8 mouse cellular contexts compared by ENCODE assay signal in the genomic region with DNA sequence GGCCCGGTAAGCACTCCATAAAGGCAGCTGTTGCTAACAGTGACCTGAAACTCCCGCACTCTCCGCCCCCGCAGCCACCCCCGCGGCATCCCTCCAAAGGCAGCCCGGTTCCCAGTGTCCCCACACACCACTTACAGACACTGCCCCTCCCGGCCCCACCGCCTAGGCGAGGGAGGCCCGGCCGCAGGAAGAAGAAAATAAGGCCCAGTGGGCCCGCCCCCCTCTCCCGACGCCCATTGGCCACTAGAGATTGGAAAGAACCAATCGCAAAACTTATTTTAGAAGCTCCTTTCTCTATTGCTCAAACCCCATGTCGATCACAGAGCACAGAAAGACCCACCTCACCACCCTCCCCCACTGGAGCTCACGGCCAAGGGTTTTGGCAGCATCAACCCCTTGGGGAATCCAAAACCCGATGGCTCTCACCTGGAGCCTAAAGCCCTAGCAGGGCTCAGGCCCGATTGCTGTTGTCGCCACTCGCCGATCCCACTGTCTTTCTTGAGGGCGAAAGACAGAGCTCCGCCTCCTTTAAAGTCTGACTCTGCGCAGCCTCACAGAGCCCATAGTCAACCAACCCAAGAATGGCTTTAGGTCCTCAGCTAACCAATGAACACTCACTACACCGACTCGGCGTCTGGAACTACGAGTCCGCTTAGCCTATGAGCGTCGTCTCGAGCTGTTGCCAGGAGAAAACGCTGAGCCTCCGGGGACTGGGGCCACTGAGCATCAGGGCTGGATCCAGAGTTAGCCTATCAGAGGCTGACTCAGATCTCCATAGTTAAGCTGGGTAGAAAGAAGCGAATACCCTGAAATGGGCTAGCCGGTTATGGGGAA. TPM values are rescaled to one million over a fixed set of nuclear protein-coding genes. Genes with fewer than 3 reads are reported as not detected.
DNase-seq lines count a peak whose midpoint lies in the region; ATAC-seq lines count a peak whose summit lies in the region.

A gene (minus strand): TSS at position 577 of the 834 bp plus-strand sequence.

- peak; percentile 95 to 98 for DNase-seq in adrenal gland, adult (ENCODE audit: inconsistent age in 2 of 2, low spot score in 1 of 2)
- DNase-seq in embryo, embryonic 10.5 days (ENCODE audit: low spot score): peak; percentile 99
- DNase-seq in gastrocnemius, postnatal 14 days: peak; percentile 94
- DNase-seq in left cerebral cortex, postnatal 10 days (ENCODE audit: extremely low spot score in 1 of 2, low spot score in 2 of 2): peak; percentile 94 to 95
- DNase-seq in right cerebral cortex, postnatal 25 days: peak; percentile 91
- DNase-seq in urinary bladder, postnatal 4 days (ENCODE audit: low spot score in 2 of 2): peak; percentile 88

- peak; percentile 95 for ATAC-seq in inflammation-experienced regulatory T-cells, adult 6 months
- peak; percentile 98 for ATAC-seq in megakaryocyte-erythroid progenitor cell, adult 5-6 weeks (replicated peaks; ENCODE audit: low FRiP score, low TSS enrichment, poor library complexity, severe bottlenecking)

- intact Hi-C loops in gastrocnemius, postnatal 14 days (cut with DNase I; ENCODE audit: low total_unique reads): no loop called here
- intact Hi-C loops in left cerebral cortex, postnatal 10 days (cut with DNase I): loop anchor here (5.0 kb wide), 1 partner anchor 42 kb away; no protein-coding TSS in a partner anchor

RNA-seq across cellular contexts. Expression of the gene that starts here (rescaled TPM):
- total RNA-seq in gastrocnemius, postnatal 14 days (2021): 10 to 100 TPM; 21.4 to 26.2 TPM
- polyA plus RNA-seq in inflammation-experienced regulatory T-cells, adult 6 months (2017; shearing (Covaris generic)): 10 to 100 TPM in 1 of 3 experiments, 1 to 10 TPM in 2; 3.9 to 12.4 (median 6.9) TPM
- total RNA-seq in left cerebral cortex, postnatal 10 days (2021): 10 to 100 TPM; 56.8 to 58.9 TPM
- total RNA-seq in megakaryocyte-erythroid progenitor cell, adult 5-6 weeks (2014; fragmentation: Nextera tagmentation): 20.5 and 24.9 TPM in 2 replicates
- total RNA-seq in megakaryocyte-erythroid progenitor cell, adult 5-6 weeks (2017): 28.8 and 36.0 TPM in 2 replicates

Comparison
In these comparisons a context has a peak if more than half of its experiments do, and no peak if none do; other contexts are left out.
1. Peak in every context shown above with its lines: DNase-seq and ATAC-seq.